Mouse (Mus musculus) forebrain, embryonic 11.5 days (tissue): ENCODE data around the gene Hoxd1. TPM values are rescaled to one million over a fixed set of nuclear protein-coding genes. Genes with fewer than 3 reads are reported as not detected.

Experiments
- ATAC-seq: fragments of 200-750 bp; cut with Nextera tagmentation; replicated peaks from 2 replicates; pipeline ENCODE4 v1.8.0; 2017; ENCODE audit warnings: moderate TSS enrichment; ENCODE audit not compliant: low FRiP score
- DNase-seq: peaks from one replicate; pipeline ENCODE4 v3.0.0-alpha.2; 2017; ENCODE audit warnings: low spot score
- H3K27ac ChIP-seq: fragments of 300-500 bp; sonication (generic); 2 replicates; pipeline ENCODE4 v1.5.1; 2014; ENCODE audit warnings: low read depth, low read length
- H3K27me3 ChIP-seq: fragments of 300-500 bp; sonication (generic); 2 replicates; pipeline ENCODE4 v1.6.1; 2014; ENCODE audit warnings: mild to moderate bottlenecking, low read length, mixed read lengths; ENCODE audit not compliant: control insufficient read depth, insufficient read depth
- H3K36me3 ChIP-seq: fragments of 300-500 bp; sonication (generic); 2 replicates; pipeline ENCODE4 v1.6.1; 2014; ENCODE audit warnings: mild to moderate bottlenecking, low read length, moderate library complexity, mixed read lengths; ENCODE audit not compliant: control insufficient read depth, insufficient read depth
- H3K4me1 ChIP-seq: fragments of 300-500 bp; sonication (generic); replicated peaks from 2 replicates; pipeline ENCODE4 v1.6.1; 2014; ENCODE audit warnings: low read length, mixed read lengths; ENCODE audit not compliant: control insufficient read depth, insufficient read depth
- H3K4me2 ChIP-seq: fragments of 300-500 bp; sonication (generic); 2 replicates; pipeline ENCODE4 v1.6.1; 2014; ENCODE audit warnings: low read depth, mild to moderate bottlenecking, low read length, moderate library complexity, mixed read lengths; ENCODE audit not compliant: severe bottlenecking
- H3K4me3 ChIP-seq: fragments of 300-500 bp; sonication (generic); 2 replicates; pipeline ENCODE4 v1.5.1; 2014; ENCODE audit warnings: low read depth, low read length
- H3K9ac ChIP-seq: fragments of 300-500 bp; sonication (generic); 2 replicates; pipeline ENCODE4 v1.6.1; 2014; ENCODE audit warnings: low read length
- H3K9me3 ChIP-seq: fragments of 300-500 bp; sonication (generic); 2 replicates; pipeline ENCODE4 v1.6.1; 2016; ENCODE audit warnings: low read length, mixed read lengths; ENCODE audit not compliant: control insufficient read depth
- WGBS: fragments of 180-500 bp; shearing (Covaris S2); extraction: QIAGEN DNeasy Blood & Tissue Kit; methylation state at CpG from one replicate; pipeline ENCODE4 v1.1.7; 2014; 5-methylcytosine and 5-hydroxymethylcytosine counted together
- polyA plus RNA-seq: library from polyadenylated mRNA; unstranded; fragments of >200 nt; fragmentation: Nextera tagmentation; extraction: Ambion mirVana; gene quantifications from 2 replicates; pipeline ENCODE4 v1.2.1, GENCODE M21; 2014

The Hoxd1 gene
- polyA plus RNA-seq, 1 experiment from 2014 or later: not detected

GRCm38 (mm10) chr2:74752431-74753174, 10.2 kb upstream of the Hoxd1 start:
- Histone ChIP-seq H3K4me3 (peak overlapping the region; percentile 2), H3K27ac (no peak overlapping the region), H3K9me3 (no peaks in the 10 kb centered on the region), H3K4me1 (peaks cover 17% of the 10 kb centered on the region), H3K36me3 (no peaks in the 10 kb centered on the region), H3K4me2 (peak overlapping the region; percentile 32), H3K27me3 (peaks cover 88% of the 10 kb centered on the region), H3K9ac (no peak overlapping the region)
- DNase-seq: no peak
- no peak for ATAC-seq
- under 1% methylated on average over 45 of the region's 45 CpGs for WGBS

- peak; percentile 62 for DNase-seq
- H3K4me3 ChIP-seq: peak overlapping the region; percentile 2
- H3K4me1 ChIP-seq: peaks cover 17% of the 10 kb centered on the region
- H3K27ac ChIP-seq: no peak overlapping the region
- peaks cover 86% of the 10 kb centered on the region for H3K27me3 ChIP-seq
- H3K9ac ChIP-seq: no peak overlapping the region
- no peaks in the 10 kb centered on the region for H3K36me3 ChIP-seq
- under 1% methylated on average over 23 of the region's 25 CpGs for WGBS
- ATAC-seq: no peak
- H3K4me2 ChIP-seq: peak overlapping the region; percentile 32; the same call in 1 of the 2 replicates
- no peaks in the 10 kb centered on the region for H3K9me3 ChIP-seq
Measured at GRCm38 (mm10) chr2:74753175-74753523, 9.6 kb upstream of the Hoxd1 start.

GRCm38 (mm10) chr2:74753711-74754110, 9.1 kb upstream of the Hoxd1 start:
- H3K27ac ChIP-seq: no peak overlapping the region
- H3K27me3 ChIP-seq: peaks cover 87% of the 10 kb centered on the region
- no peak for ATAC-seq
- H3K4me2 ChIP-seq: no peak overlapping the region
- no peaks in the 10 kb centered on the region for H3K9me3 ChIP-seq
- peaks cover 17% of the 10 kb centered on the region for H3K4me1 ChIP-seq
- no peak overlapping the region for H3K4me3 ChIP-seq
- no peaks in the 10 kb centered on the region for H3K36me3 ChIP-seq
- DNase-seq: no peak
- H3K9ac ChIP-seq: no peak overlapping the region
- 12% methylated on average over 5 of the region's 5 CpGs for WGBS

GRCm38 (mm10) chr2:74760146-74760545, 2.6 kb upstream of the Hoxd1 start:
- Histone ChIP-seq H3K36me3 (no peaks in the 10 kb centered on the region), H3K4me2 (no peak overlapping the region), H3K4me1 (peaks cover 8% of the 10 kb centered on the region), H3K9ac (no peak overlapping the region), H3K4me3 (no peak overlapping the region), H3K27me3 (peaks cover 79% of the 10 kb centered on the region), H3K27ac (no peak overlapping the region), H3K9me3 (no peaks in the 10 kb centered on the region)
- 0% methylated on average over 1 of the region's 1 CpGs for WGBS
- ATAC-seq (no peak), DNase-seq (no peak)

GRCm38 (mm10) chr2:74761941-74762340, 839 bp upstream of the Hoxd1 start:
- Histone ChIP-seq H3K9ac (no peak overlapping the region), H3K4me2 (no peak overlapping the region), H3K36me3 (no peaks in the 10 kb centered on the region), H3K4me1 (peaks cover 8% of the 10 kb centered on the region), H3K4me3 (no peak overlapping the region), H3K27me3 (peaks cover 74% of the 10 kb centered on the region), H3K9me3 (no peaks in the 10 kb centered on the region), H3K27ac (no peak overlapping the region)
- WGBS: 8% methylated on average over 13 of the region's 13 CpGs
- DNase-seq: no peak
- no peak for ATAC-seq

GRCm38 (mm10) chr2:74763245-74763735, 510 bp downstream of the Hoxd1 start:
- 3% methylated on average over 49 of the region's 53 CpGs for WGBS
- Histone ChIP-seq H3K36me3 (no peaks in the 10 kb centered on the region), H3K4me3 (peak overlapping the region; percentile 40), H3K27ac (no peak overlapping the region), H3K27me3 (peaks cover 66% of the 10 kb centered on the region), H3K9me3 (no peaks in the 10 kb centered on the region), H3K9ac (no peak overlapping the region), H3K4me1 (peaks cover 8% of the 10 kb centered on the region), H3K4me2 (peak overlapping the region; percentile 69)
- 0 out of 2 replicates have a peak, but pooled peaks have one; percentile 36 for ATAC-seq
- DNase-seq: no peak

- Histone ChIP-seq H3K4me3 (no peak overlapping the region), H3K9ac (no peak overlapping the region), H3K4me1 (peaks cover 8% of the 10 kb centered on the region), H3K9me3 (no peaks in the 10 kb centered on the region), H3K27ac (no peak overlapping the region), H3K36me3 (no peaks in the 10 kb centered on the region), H3K27me3 (peaks cover 62% of the 10 kb centered on the region), H3K4me2 (no peak overlapping the region)
- 49% methylated on average over 10 of the region's 10 CpGs for WGBS
- ATAC-seq (no peak), DNase-seq (no peak)
Measured at GRCm38 (mm10) chr2:74763976-74764375, 1.2 kb downstream of the Hoxd1 start.

- Histone ChIP-seq H3K27ac (no peak overlapping the region), H3K4me1 (no peaks in the 10 kb centered on the region), H3K4me3 (no peak overlapping the region), H3K9ac (no peak overlapping the region), H3K27me3 (no peaks in the 10 kb centered on the region; the same call in 1 of the 2 replicates), H3K36me3 (no peaks in the 10 kb centered on the region), H3K4me2 (no peak overlapping the region), H3K9me3 (no peaks in the 10 kb centered on the region)
- 86% methylated on average over 2 of the region's 2 CpGs for WGBS
- ATAC-seq (no peak), DNase-seq (no peak)
Measured at GRCm38 (mm10) chr2:74774359-74774758, 11.6 kb downstream of the Hoxd1 start.
